Mouse (Mus musculus): ENCODE results near the gene Mgmt. TPM values are rescaled to one million over a fixed set of nuclear protein-coding genes. Genes with fewer than 3 reads are reported as not detected.

Gene Mgmt
- polyA plus RNA-seq, 1 experiment from 2014 or later: 6.5 TPM

DNA sequence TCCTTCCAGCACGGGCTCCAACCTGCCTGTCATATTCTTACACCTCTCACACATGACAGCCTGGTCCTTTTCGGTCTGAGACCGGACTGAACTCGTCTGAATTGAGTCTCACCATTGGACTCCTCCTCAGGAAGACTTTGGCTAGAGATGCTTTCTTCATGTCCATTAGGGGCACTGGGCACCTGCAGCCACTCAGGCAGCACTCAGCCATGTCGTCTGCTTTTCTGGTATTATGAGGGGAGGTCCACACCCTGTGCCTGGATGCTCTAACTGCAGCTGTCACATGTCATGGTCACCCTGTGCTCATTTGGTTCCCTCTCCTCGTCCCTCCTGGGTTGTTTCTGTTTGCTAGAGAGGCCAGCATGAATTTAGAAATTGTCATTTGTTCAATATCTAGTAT is 27.8 kb downstream of the Mgmt start:
- ATAC-seq (ENCODE audit: low read depth): no peak
- no peaks in the 10 kb centered on the region for H3K27me3 ChIP-seq (replicated peaks; ENCODE audit: control insufficient read depth, insufficient read depth, low read length)
- H3K9ac ChIP-seq (ENCODE audit: low read depth, low read length): no peak overlapping the region
- H3K36me3 ChIP-seq (ENCODE audit: control insufficient read depth, insufficient read depth, low read length): no peaks in the 10 kb centered on the region
- no peak for DNase-seq (ENCODE audit: low spot score)
- no peak overlapping the region for H3K4me3 ChIP-seq (ENCODE audit: low read depth, low read length)
- no peaks in the 10 kb centered on the region for H3K9me3 ChIP-seq (ENCODE audit: control insufficient read depth, low read length)
- no peak overlapping the region for H3K27ac ChIP-seq (replicated peaks; ENCODE audit: low read depth, low read length)
- H3K4me2 ChIP-seq (ENCODE audit: low read depth, low read length): no peak overlapping the region
- WGBS: 60% methylated on average over 6 of the region's 6 CpGs
- H3K4me1 ChIP-seq (ENCODE audit: control insufficient read depth, insufficient read depth, low read length): peaks cover 18% of the 10 kb centered on the region

DNA sequence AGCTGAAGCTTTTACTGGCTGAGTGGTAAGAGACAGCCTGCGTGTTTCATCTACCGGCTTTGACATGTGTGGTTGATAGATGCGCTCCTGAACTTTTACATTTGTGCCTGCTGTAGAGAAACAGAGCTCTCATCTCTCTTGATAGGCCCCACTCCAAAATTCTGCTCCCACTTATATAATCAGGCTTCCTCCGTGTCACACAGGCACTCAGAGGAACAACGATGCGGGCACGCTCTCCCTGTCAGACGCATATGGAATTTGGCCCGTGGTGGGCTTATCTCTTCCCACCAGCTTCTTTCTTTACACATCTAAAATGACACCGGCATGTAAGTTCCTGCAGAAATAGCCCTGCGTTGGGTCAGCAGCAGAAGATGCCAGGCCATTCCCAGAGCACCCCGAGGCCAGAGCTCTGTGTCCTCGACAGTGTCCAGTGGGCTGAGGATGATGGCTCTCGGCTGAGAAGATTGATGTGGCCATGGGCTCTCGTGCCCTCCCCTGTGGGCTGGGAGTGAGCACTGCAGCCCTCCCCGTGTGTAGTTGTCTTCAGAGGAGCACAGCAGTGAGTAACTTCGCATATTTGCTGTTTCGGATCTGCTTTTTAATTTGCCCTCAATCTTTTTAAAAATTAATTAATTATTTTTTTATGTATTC is 30.3 kb downstream of the Mgmt start:
- DNase-seq (ENCODE audit: low spot score) (no peak), ATAC-seq (ENCODE audit: low read depth) (no peak)
- 73% methylated on average over 18 of the region's 18 CpGs for WGBS

DNA sequence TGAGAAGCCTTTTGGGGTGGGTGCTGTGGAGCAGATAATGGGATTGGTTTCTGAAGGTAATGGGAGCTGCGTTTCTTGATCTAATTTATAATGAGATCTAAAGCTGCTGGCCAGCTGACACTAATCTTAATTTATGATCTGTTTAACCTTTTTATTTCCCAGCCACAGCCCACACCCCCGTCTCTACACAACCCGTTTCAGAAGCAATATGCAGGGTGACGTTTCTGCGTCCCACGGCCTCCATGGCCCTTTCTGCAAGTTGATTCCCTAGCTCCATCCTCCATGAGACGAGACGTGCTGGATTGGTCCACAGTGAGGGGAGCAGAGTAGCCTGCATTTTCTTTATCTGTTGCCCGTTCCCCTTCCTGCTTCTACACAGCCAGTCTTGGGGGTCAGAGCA is 31.8 kb downstream of the Mgmt start:
- Histone ChIP-seq H3K27me3 (replicated peaks; ENCODE audit: control insufficient read depth, insufficient read depth, low read length) (no peaks in the 10 kb centered on the region), H3K9ac (ENCODE audit: low read depth, low read length) (no peak overlapping the region), H3K4me3 (ENCODE audit: low read depth, low read length) (no peak overlapping the region), H3K27ac (replicated peaks; ENCODE audit: low read depth, low read length) (no peak overlapping the region), H3K36me3 (ENCODE audit: control insufficient read depth, insufficient read depth, low read length) (no peaks in the 10 kb centered on the region), H3K4me2 (ENCODE audit: low read depth, low read length) (no peak overlapping the region), H3K9me3 (ENCODE audit: control insufficient read depth, low read length) (no peaks in the 10 kb centered on the region), H3K4me1 (ENCODE audit: control insufficient read depth, insufficient read depth, low read length) (peaks cover 18% of the 10 kb centered on the region)
- no peak for DNase-seq (ENCODE audit: low spot score)
- WGBS: 67% methylated on average over 9 of the region's 9 CpGs
- ATAC-seq (ENCODE audit: low read depth): no peak

More for the DNA sequence above, 30.3 kb downstream of the Mgmt start:
- Histone ChIP-seq H3K9ac (ENCODE audit: low read depth, low read length) (no peak overlapping the region), H3K9me3 (ENCODE audit: control insufficient read depth, low read length) (no peaks in the 10 kb centered on the region), H3K27ac (replicated peaks; ENCODE audit: low read depth, low read length) (no peak overlapping the region), H3K36me3 (ENCODE audit: control insufficient read depth, insufficient read depth, low read length) (no peaks in the 10 kb centered on the region), H3K4me1 (ENCODE audit: control insufficient read depth, insufficient read depth, low read length) (peaks cover 18% of the 10 kb centered on the region), H3K4me3 (ENCODE audit: low read depth, low read length) (no peak overlapping the region), H3K27me3 (replicated peaks; ENCODE audit: control insufficient read depth, insufficient read depth, low read length) (no peaks in the 10 kb centered on the region), H3K4me2 (ENCODE audit: low read depth, low read length) (no peak overlapping the region)

DNA sequence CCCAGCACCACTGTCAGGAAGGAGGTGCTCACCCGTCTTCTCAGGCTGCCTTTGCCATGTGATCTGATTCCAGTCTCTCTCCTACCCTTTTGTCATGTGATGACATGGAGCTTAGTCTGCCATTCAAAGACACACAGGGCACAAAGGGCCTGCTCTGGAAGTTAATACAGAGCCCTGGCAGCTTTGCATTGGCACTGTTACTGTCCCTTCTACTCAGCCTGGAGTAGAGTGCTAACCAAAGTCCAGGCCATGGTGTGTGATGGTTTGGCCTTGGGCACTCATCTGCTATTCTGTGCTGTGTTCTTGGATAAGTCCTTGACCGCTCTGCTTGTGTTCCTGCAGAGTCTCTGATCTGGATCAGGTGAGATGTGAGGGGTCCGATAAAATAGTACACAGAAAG is 36.0 kb downstream of the Mgmt start:
- no peaks in the 10 kb centered on the region for H3K9me3 ChIP-seq (ENCODE audit: control insufficient read depth, low read length)
- no peak overlapping the region for H3K9ac ChIP-seq (ENCODE audit: low read depth, low read length)
- H3K4me2 ChIP-seq (ENCODE audit: low read depth, low read length): no peak overlapping the region
- H3K27me3 ChIP-seq (replicated peaks; ENCODE audit: control insufficient read depth, insufficient read depth, low read length): no peaks in the 10 kb centered on the region
- no peak for DNase-seq (ENCODE audit: low spot score)
- no peak overlapping the region for H3K27ac ChIP-seq (replicated peaks; ENCODE audit: low read depth, low read length)
- H3K4me1 ChIP-seq (ENCODE audit: control insufficient read depth, insufficient read depth, low read length): peaks cover 4% of the 10 kb centered on the region; the same call in 1 of the 2 replicates
- no peak overlapping the region for H3K4me3 ChIP-seq (ENCODE audit: low read depth, low read length)
- ATAC-seq (ENCODE audit: low read depth): no peak
- no peaks in the 10 kb centered on the region for H3K36me3 ChIP-seq (ENCODE audit: control insufficient read depth, insufficient read depth, low read length)
- 83% methylated on average over 3 of the region's 3 CpGs for WGBS

DNA sequence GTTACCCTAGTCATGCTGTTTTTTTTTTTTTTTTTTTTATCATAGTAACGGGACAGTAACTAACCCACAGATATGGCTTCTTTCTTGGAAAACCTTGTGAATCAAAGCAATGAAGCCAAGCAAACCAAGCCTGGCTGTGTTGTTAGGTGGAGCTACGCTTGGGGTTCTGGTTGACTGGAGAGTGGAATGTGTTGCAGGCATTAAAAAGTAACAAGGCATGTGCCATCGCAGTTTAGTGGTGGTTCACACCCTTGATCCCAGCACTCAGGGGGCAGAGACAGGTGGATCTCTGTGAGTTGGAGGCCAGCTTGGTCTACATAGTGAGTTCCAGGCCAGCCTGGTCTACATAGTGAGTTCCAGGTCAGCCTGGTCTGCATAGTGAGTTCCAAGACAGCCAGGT is 39.0 kb downstream of the Mgmt start:
- no peak for ATAC-seq (ENCODE audit: low read depth)
- WGBS: 89% methylated on average over 3 of the region's 3 CpGs

DNA sequence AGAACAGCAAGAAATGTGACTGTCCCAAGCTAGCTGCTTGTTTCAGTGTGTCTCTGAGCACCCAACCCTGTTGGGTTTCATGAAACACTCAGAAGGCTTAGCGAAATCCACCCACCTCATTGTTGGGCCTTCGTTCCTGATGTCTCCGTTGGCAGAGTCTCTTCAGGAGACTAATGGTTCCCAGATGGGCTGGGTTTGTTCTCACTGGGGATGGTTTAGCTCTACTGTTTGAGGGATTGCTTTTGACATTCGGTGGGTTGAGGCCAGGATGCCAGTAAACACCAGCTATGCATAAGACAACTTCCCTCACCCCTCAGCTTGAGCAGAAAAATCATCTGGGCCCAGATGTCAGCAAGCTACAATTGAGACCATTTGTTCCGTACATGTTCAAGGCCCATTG is 39.9 kb downstream of the Mgmt start:
- no peak overlapping the region for H3K27ac ChIP-seq (replicated peaks; ENCODE audit: low read depth, low read length)
- H3K36me3 ChIP-seq (ENCODE audit: control insufficient read depth, insufficient read depth, low read length): no peaks in the 10 kb centered on the region
- H3K9me3 ChIP-seq (ENCODE audit: control insufficient read depth, low read length): 0 out of 2 replicates have a peak, but pooled peaks cover 3% of the 10 kb centered on the region
- no peaks in the 10 kb centered on the region for H3K4me1 ChIP-seq (ENCODE audit: control insufficient read depth, insufficient read depth, low read length)
- DNase-seq (ENCODE audit: low spot score) (peak; percentile 65), ATAC-seq (ENCODE audit: low read depth) (no peak)
- no peak overlapping the region for H3K4me3 ChIP-seq (ENCODE audit: low read depth, low read length)
- no peaks in the 10 kb centered on the region for H3K27me3 ChIP-seq (replicated peaks; ENCODE audit: control insufficient read depth, insufficient read depth, low read length)
- 46% methylated on average over 5 of the region's 5 CpGs for WGBS
- no peak overlapping the region for H3K9ac ChIP-seq (ENCODE audit: low read depth, low read length)
- H3K4me2 ChIP-seq (ENCODE audit: low read depth, low read length): no peak overlapping the region

More for the DNA sequence above, 39.0 kb downstream of the Mgmt start:
- Histone ChIP-seq H3K4me2 (ENCODE audit: low read depth, low read length) (no peak overlapping the region), H3K9me3 (ENCODE audit: control insufficient read depth, low read length) (0 out of 2 replicates have a peak, but pooled peaks cover 3% of the 10 kb centered on the region), H3K27ac (replicated peaks; ENCODE audit: low read depth, low read length) (no peak overlapping the region), H3K36me3 (ENCODE audit: control insufficient read depth, insufficient read depth, low read length) (no peaks in the 10 kb centered on the region), H3K9ac (ENCODE audit: low read depth, low read length) (no peak overlapping the region), H3K4me3 (ENCODE audit: low read depth, low read length) (no peak overlapping the region), H3K27me3 (replicated peaks; ENCODE audit: control insufficient read depth, insufficient read depth, low read length) (no peaks in the 10 kb centered on the region), H3K4me1 (ENCODE audit: control insufficient read depth, insufficient read depth, low read length) (no peaks in the 10 kb centered on the region)
- DNase-seq (ENCODE audit: low spot score): no peak

DNA sequence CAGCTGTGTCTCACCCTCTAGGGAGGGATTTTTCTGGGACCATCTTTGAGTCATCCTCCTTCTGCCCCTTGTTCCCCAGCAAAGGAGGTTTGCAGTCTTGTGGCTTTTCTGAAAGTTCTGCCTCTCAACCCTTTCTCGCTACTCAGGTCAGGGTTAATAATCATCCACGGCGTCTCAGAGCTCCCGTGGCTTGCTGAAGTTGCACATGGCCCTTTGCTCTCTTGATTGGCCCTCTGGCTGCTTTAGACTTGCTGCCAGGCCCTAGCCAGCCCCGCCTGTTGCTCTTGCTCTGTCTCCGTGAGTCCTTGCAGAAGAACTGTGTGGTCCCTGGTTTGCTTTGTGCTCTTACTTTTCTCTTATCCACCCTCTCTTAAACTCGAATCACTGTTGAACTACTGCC is 40.4 kb downstream of the Mgmt start:
- Histone ChIP-seq H3K27ac (replicated peaks; ENCODE audit: low read depth, low read length) (no peak overlapping the region), H3K9ac (ENCODE audit: low read depth, low read length) (no peak overlapping the region), H3K36me3 (ENCODE audit: control insufficient read depth, insufficient read depth, low read length) (no peaks in the 10 kb centered on the region), H3K27me3 (replicated peaks; ENCODE audit: control insufficient read depth, insufficient read depth, low read length) (no peaks in the 10 kb centered on the region), H3K4me3 (ENCODE audit: low read depth, low read length) (no peak overlapping the region), H3K9me3 (ENCODE audit: control insufficient read depth, low read length) (0 out of 2 replicates have a peak, but pooled peaks cover 3% of the 10 kb centered on the region), H3K4me2 (ENCODE audit: low read depth, low read length) (no peak overlapping the region), H3K4me1 (ENCODE audit: control insufficient read depth, insufficient read depth, low read length) (no peaks in the 10 kb centered on the region)
- ATAC-seq (ENCODE audit: low read depth): no peak
- WGBS: 57% methylated on average over 7 of the region's 7 CpGs
- DNase-seq (ENCODE audit: low spot score): no peak

DNA sequence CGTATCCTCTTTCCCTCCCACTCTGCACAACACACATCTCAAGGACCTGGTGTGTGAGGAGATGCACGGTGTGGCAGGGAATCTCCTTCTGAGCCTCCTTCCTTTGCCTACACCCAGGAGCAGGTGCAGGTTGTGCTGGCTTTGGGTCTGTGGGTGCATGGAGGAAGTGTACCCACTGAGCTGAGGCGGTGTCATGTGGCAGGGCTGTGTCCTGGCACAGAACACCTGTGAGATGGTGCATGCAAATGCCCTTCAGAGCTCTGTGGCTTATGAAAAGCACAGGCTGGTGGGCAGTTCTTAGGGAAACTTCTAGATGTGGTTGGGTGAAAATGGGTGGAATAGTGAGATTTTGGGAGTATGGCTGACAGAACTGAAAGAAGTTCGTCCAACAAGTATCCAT is 44.0 kb downstream of the Mgmt start:
- no peaks in the 10 kb centered on the region for H3K36me3 ChIP-seq (ENCODE audit: control insufficient read depth, insufficient read depth, low read length)
- no peak overlapping the region for H3K4me2 ChIP-seq (ENCODE audit: low read depth, low read length)
- no peak overlapping the region for H3K4me3 ChIP-seq (ENCODE audit: low read depth, low read length)
- WGBS: 81% methylated on average over 4 of the region's 4 CpGs
- ATAC-seq (ENCODE audit: low read depth) (no peak), DNase-seq (ENCODE audit: low spot score) (no peak)
- H3K27me3 ChIP-seq (replicated peaks; ENCODE audit: control insufficient read depth, insufficient read depth, low read length): no peaks in the 10 kb centered on the region
- H3K4me1 ChIP-seq (ENCODE audit: control insufficient read depth, insufficient read depth, low read length): no peaks in the 10 kb centered on the region
- H3K9me3 ChIP-seq (ENCODE audit: control insufficient read depth, low read length): 0 out of 2 replicates have a peak, but pooled peaks cover 3% of the 10 kb centered on the region
- H3K9ac ChIP-seq (ENCODE audit: low read depth, low read length): no peak overlapping the region
- no peak overlapping the region for H3K27ac ChIP-seq (replicated peaks; ENCODE audit: low read depth, low read length)

DNA sequence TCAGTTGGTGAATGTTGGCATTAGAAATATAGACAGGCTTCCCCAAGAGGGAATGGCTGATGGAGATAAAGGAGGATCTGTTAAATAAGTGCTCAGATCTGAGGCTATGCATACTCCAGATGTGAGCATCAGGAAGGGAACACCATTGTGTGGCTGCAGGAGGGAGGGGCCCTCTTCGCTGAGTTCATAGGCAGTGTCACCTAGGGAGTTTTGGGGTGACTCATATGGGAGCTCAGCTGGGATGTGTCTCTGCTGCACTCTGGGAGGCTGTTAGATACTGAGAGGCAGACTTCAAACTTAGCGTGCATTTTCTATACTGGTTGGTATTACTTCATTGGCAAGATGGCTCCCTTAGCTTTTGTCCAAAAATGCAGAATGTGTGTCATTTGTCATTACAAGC is 48.0 kb downstream of the Mgmt start:
- no peak overlapping the region for H3K27ac ChIP-seq (replicated peaks; ENCODE audit: low read depth, low read length)
- H3K9me3 ChIP-seq (ENCODE audit: control insufficient read depth, low read length): no peaks in the 10 kb centered on the region
- WGBS: 74% methylated on average over 2 of the region's 2 CpGs
- H3K9ac ChIP-seq (ENCODE audit: low read depth, low read length): no peak overlapping the region
- H3K4me3 ChIP-seq (ENCODE audit: low read depth, low read length): no peak overlapping the region
- no peak overlapping the region for H3K4me2 ChIP-seq (ENCODE audit: low read depth, low read length)
- H3K36me3 ChIP-seq (ENCODE audit: control insufficient read depth, insufficient read depth, low read length): no peaks in the 10 kb centered on the region
- no peaks in the 10 kb centered on the region for H3K27me3 ChIP-seq (replicated peaks; ENCODE audit: control insufficient read depth, insufficient read depth, low read length)
- H3K4me1 ChIP-seq (ENCODE audit: control insufficient read depth, insufficient read depth, low read length): peaks cover 5% of the 10 kb centered on the region
- DNase-seq (ENCODE audit: low spot score) (no peak), ATAC-seq (ENCODE audit: low read depth) (no peak)
